Mouse (Mus musculus) sigmoid colon, adult 10 weeks (tissue): ENCODE data around the gene Clcn1. TPM values are rescaled to one million over a fixed set of nuclear protein-coding genes. Genes with fewer than 3 reads are reported as not detected.

Experiments used
- polyA plus RNA-seq: library from polyadenylated mRNA; stranded (reverse); fragments of 350-450 nt; fragmentation: Illumina TruSeq; extraction: RNeasy Lipid Tissue Mini Kit (QIAGEN cat#74804); gene quantifications from one replicate; pipeline ENCODE4 v1.2.3, GENCODE M21; 2014; ENCODE audit warnings: low read depth, low replicate concordance

The Clcn1 gene
- 0.47 TPM for polyA plus RNA-seq

GRCm38 (mm10) chr6:42286448-42286847, at the start of gene Clcn1:
Gene Clcn1, plus strand, starts transcription at chr6:42286685.

GRCm38 (mm10) chr6:42245711-42246353, 40.7 kb upstream of the Clcn1 start, which contains the start of gene Gstk1:
Gene Gstk1, plus strand, starts transcription at chr6:42245935.

GRCm38 (mm10) chr6:42261524-42262170, 24.8 kb upstream of the Clcn1 start, which contains the start of gene Tmem139:
Gene Tmem139, plus strand, starts transcription at chr6:42261970.

GRCm38 (mm10) chr6:42264626-42265312, 21.7 kb upstream of the Clcn1 start, which contains the start of gene Casp2:
Gene Casp2, plus strand, starts transcription at chr6:42264985.

GRCm38 (mm10) chr6:42324482-42325267, 38.2 kb downstream of the Clcn1 start, which contains the start of gene Fam131b:
Gene Fam131b, minus strand, starts transcription at chr6:42324643.

GRCm38 (mm10) chr6:42349426-42350020, 63.0 kb downstream of the Clcn1 start, which contains the start of gene Zyx:
Gene Zyx, plus strand, starts transcription at chr6:42349630.

Other genes starting within 250 kb of the Clcn1 start
- not detected for gene Sva, start 248.3 kb upstream of the Clcn1 start, polyA plus RNA-seq
- gene Tas2r139, start 145.7 kb upstream of the Clcn1 start, polyA plus RNA-seq = not detected
- not detected for gene Tas2r144, start 71.4 kb upstream of the Clcn1 start, polyA plus RNA-seq
- gene Gstk1, start 40.8 kb upstream of the Clcn1 start, polyA plus RNA-seq = 27.1 TPM
- gene Tmem139, start 24.7 kb upstream of the Clcn1 start, polyA plus RNA-seq = 33.1 TPM
- 92.5 TPM for gene Casp2, start 21.7 kb upstream of the Clcn1 start, polyA plus RNA-seq
- 0.32 TPM for gene Fam131b, start 38.0 kb downstream of the Clcn1 start, polyA plus RNA-seq
- gene Zyx, start 62.9 kb downstream of the Clcn1 start, polyA plus RNA-seq = 1.6 TPM
- 2.3 TPM for gene Epha1, start 86.6 kb downstream of the Clcn1 start, polyA plus RNA-seq
- gene Tas2r143, start 113.6 kb downstream of the Clcn1 start, polyA plus RNA-seq = not detected
- gene Tas2r135, start 118.7 kb downstream of the Clcn1 start, polyA plus RNA-seq = not detected
- gene Tas2r126, start 147.8 kb downstream of the Clcn1 start, polyA plus RNA-seq = not detected
- gene Olfr458, start 178.5 kb downstream of the Clcn1 start, polyA plus RNA-seq = not detected
- not detected for gene Olfr457, start 189.7 kb downstream of the Clcn1 start, polyA plus RNA-seq
- gene Olfr456, start 200.5 kb downstream of the Clcn1 start, polyA plus RNA-seq = not detected